Mouse (Mus musculus) embryo, embryonic 11 days (tissue): ENCODE data around the gene Ctf1.

Experiments
- DNase-seq: peaks from one replicate; pipeline ENCODE4 v3.0.0-alpha.2; 2015

Gene Ctf1

GRCm38 (mm10) chr7:127745251-127745651 is 32.7 kb downstream of the Ctf1 start:
- DNase-seq: peak; percentile 97

GRCm38 (mm10) chr7:127745652-127746493 is 33.3 kb downstream of the Ctf1 start:
- peak; percentile 97 for DNase-seq

- peak; percentile 80 for DNase-seq
These were observed 34.3 kb downstream of the Ctf1 start for GRCm38 (mm10) chr7:127746494-127747491.

- DNase-seq: no peak
These were observed 35.2 kb downstream of the Ctf1 start for GRCm38 (mm10) chr7:127747559-127748234.

GRCm38 (mm10) chr7:127748235-127748560 is 35.7 kb downstream of the Ctf1 start:
- DNase-seq: no peak

GRCm38 (mm10) chr7:127750131-127751127 is 37.9 kb downstream of the Ctf1 start:
- DNase-seq: no peak

GRCm38 (mm10) chr7:127751619-127752018 is 39.1 kb downstream of the Ctf1 start:
- DNase-seq: no peak

- DNase-seq: no peak
These were observed 39.5 kb downstream of the Ctf1 start for GRCm38 (mm10) chr7:127752069-127752468.

GRCm38 (mm10) chr7:127753158-127753557 is 40.6 kb downstream of the Ctf1 start:
- DNase-seq: no peak

GRCm38 (mm10) chr7:127753741-127754140 is 41.2 kb downstream of the Ctf1 start:
- no peak for DNase-seq

- no peak for DNase-seq
These were observed 47.2 kb downstream of the Ctf1 start for GRCm38 (mm10) chr7:127759716-127760115.

GRCm38 (mm10) chr7:127760478-127760877 is 47.9 kb downstream of the Ctf1 start:
- DNase-seq: no peak

GRCm38 (mm10) chr7:127761026-127761425 is 48.5 kb downstream of the Ctf1 start:
- peak; percentile 73 for DNase-seq

GRCm38 (mm10) chr7:127763642-127764041 is 51.1 kb downstream of the Ctf1 start:
- DNase-seq: no peak

- DNase-seq: no peak
These were observed 53.2 kb downstream of the Ctf1 start for GRCm38 (mm10) chr7:127765756-127766155.

GRCm38 (mm10) chr7:127766851-127767609 is 54.5 kb downstream of the Ctf1 start:
- DNase-seq: no peak
